Mouse (Mus musculus) CH12.LX (cell line): ENCODE data around the gene Ica1l. TPM values are rescaled to one million over a fixed set of nuclear protein-coding genes. Genes with fewer than 3 reads are reported as not detected.

ENCODE experiments used
- DNase-seq: peaks from one replicate; pipeline ENCODE4 v3.0.0-alpha.2; 2013; ENCODE audit errors: extremely low read depth
- H3K27ac ChIP-seq: 2 replicates; pipeline ENCODE4 v1.5.1; 2012; ENCODE audit warnings: low read depth, mild to moderate bottlenecking, control low read depth, moderate library complexity; ENCODE audit not compliant: insufficient read depth
- H3K27me3 ChIP-seq: replicated peaks from 2 replicates; pipeline ENCODE3; 2012; ENCODE audit warnings: inconsistent platforms
- H3K36me3 ChIP-seq, 2 experiments: replicated peaks in 1 of 2; 2 replicates each; pipeline versions ENCODE3 to v1.6.1; 2012; ENCODE audit warnings: inconsistent platforms in 1 of 2, low read length in 1 of 2, mild to moderate bottlenecking in 1 of 2, mixed read lengths in 1 of 2, moderate library complexity in 1 of 2; ENCODE audit not compliant: control insufficient read depth in 1 of 2, insufficient read depth in 1 of 2
- H3K4me1 ChIP-seq, 2 experiments: 2 replicates each; pipeline ENCODE4 v1.6.1; 2012; ENCODE audit warnings: inconsistent platforms in 1 of 2, moderate library complexity in 1 of 2; ENCODE audit not compliant: insufficient read depth in 2 of 2, control insufficient read depth in 1 of 2
- H3K4me2 ChIP-seq: 2 replicates; pipeline ENCODE4 v1.6.1; 2012; ENCODE audit warnings: low read depth, mild to moderate bottlenecking, control low read depth; ENCODE audit not compliant: poor library complexity, insufficient read depth, severe bottlenecking
- H3K4me3 ChIP-seq, 3 experiments: fragments of 150-350 bp in 1 of 3; sonication (generic) in 1 of 3; replicated peaks in 1 of 3; 2 replicates each; pipeline versions ENCODE3 to v1.5.1; 2011 to 2012; ENCODE audit warnings: low read depth in 2 of 3, low read length in 2 of 3, mild to moderate bottlenecking in 2 of 3, moderate library complexity in 2 of 3, control low read depth in 1 of 3, improper control_type of control experiment in 1 of 3, inconsistent platforms in 1 of 3, mixed read lengths in 1 of 3; ENCODE audit not compliant: poor library complexity in 1 of 3
- H3K79me2 ChIP-seq: replicated peaks from 2 replicates; pipeline ENCODE4 v1.6.1; 2012; ENCODE audit warnings: mild to moderate bottlenecking, moderate library complexity; ENCODE audit not compliant: control insufficient read depth, poor library complexity, insufficient read depth, severe bottlenecking; ENCODE audit errors: extremely low read depth
- H3K9ac ChIP-seq: 2 replicates; pipeline ENCODE4 v1.6.1; 2012; ENCODE audit warnings: low read depth, mild to moderate bottlenecking, control low read depth, moderate library complexity; ENCODE audit not compliant: insufficient read depth
- H3K9me3 ChIP-seq: replicated peaks from 2 replicates; pipeline ENCODE3; 2012; ENCODE audit warnings: low read length, inconsistent platforms, mixed read lengths
- BHLHE40 ChIP-seq: IDR thresholded peaks from 2 replicates; pipeline ENCODE4 v1.6.1; 2011; ENCODE audit warnings: mild to moderate bottlenecking, low read depth, low read length, improper control_type of control experiment
- CHD1 ChIP-seq: IDR thresholded peaks from 2 replicates; pipeline ENCODE4 v1.6.1; 2012; ENCODE audit warnings: low read depth, low read length, improper control_type of control experiment, inconsistent platforms
- CHD2 ChIP-seq: IDR thresholded peaks from 2 replicates; pipeline ENCODE4 v1.6.1; 2011; ENCODE audit warnings: low read length, improper control_type of control experiment
- CTCF ChIP-seq, 2 experiments: IDR thresholded peaks in 1 of 2; conservative IDR thresholded peaks in 1 of 2; 2 replicates each; pipeline ENCODE4 v1.5.1; 2011 to 2012; ENCODE audit warnings: low read depth in 2 of 2, low read length in 2 of 2, improper control_type of control experiment in 1 of 2, inconsistent platforms in 1 of 2, mild to moderate bottlenecking in 1 of 2, moderate library complexity in 1 of 2
- IRF4 ChIP-seq: IDR thresholded peaks from 2 replicates; pipeline ENCODE4 v1.6.1; 2014; ENCODE audit warnings: low read depth, mild to moderate bottlenecking, inconsistent platforms, low read length, improper control_type of control experiment
- MAX ChIP-seq: IDR thresholded peaks from 2 replicates; pipeline ENCODE4 v1.6.1; 2011; ENCODE audit warnings: low read length, improper control_type of control experiment
- MEF2A ChIP-seq: IDR thresholded peaks from 2 replicates; pipeline ENCODE4 v1.6.1; 2014; ENCODE audit warnings: low read depth, mild to moderate bottlenecking, inconsistent platforms, low read length, improper control_type of control experiment, borderline replicate concordance
- MXI1 ChIP-seq: IDR thresholded peaks from 2 replicates; pipeline ENCODE4 v1.6.1; 2011; ENCODE audit warnings: mild to moderate bottlenecking, low read depth, low read length, improper control_type of control experiment
- MYC ChIP-seq: IDR thresholded peaks from 2 replicates; pipeline ENCODE4 v1.6.1; 2011; ENCODE audit warnings: low read depth, mild to moderate bottlenecking, improper control_type of control experiment, low read length
- NRF1 ChIP-seq: IDR thresholded peaks from 2 replicates; pipeline ENCODE4 v1.6.1; 2014; ENCODE audit warnings: low read depth, mild to moderate bottlenecking, inconsistent platforms, low read length, improper control_type of control experiment, moderate library complexity
- POLR2A ChIP-seq: IDR thresholded peaks from 2 replicates; pipeline ENCODE4 v1.6.1; 2011; ENCODE audit warnings: low read depth, mild to moderate bottlenecking, improper control_type of control experiment, low read length
- POLR2AphosphoS2 ChIP-seq: IDR thresholded peaks from 2 replicates; pipeline ENCODE4 v1.6.1; 2011; ENCODE audit warnings: low read depth, low read length, improper control_type of control experiment
- RAD21 ChIP-seq: IDR thresholded peaks from 2 replicates; pipeline ENCODE4 v1.6.1; 2011; ENCODE audit warnings: low read depth, mild to moderate bottlenecking, low read length, improper control_type of control experiment, moderate library complexity
- SIN3A ChIP-seq: IDR thresholded peaks from 2 replicates; pipeline ENCODE4 v1.6.1; 2012; ENCODE audit warnings: low read length, improper control_type of control experiment, inconsistent platforms
- SMC3 ChIP-seq: IDR thresholded peaks from 2 replicates; pipeline ENCODE4 v1.6.1; 2011; ENCODE audit warnings: low read depth, low read length, improper control_type of control experiment
- TCF12 ChIP-seq: IDR thresholded peaks from 2 replicates; pipeline ENCODE4 v1.6.1; 2014; ENCODE audit warnings: low read depth, mild to moderate bottlenecking, inconsistent platforms, low read length, improper control_type of control experiment
- UBTF ChIP-seq: IDR thresholded peaks from 2 replicates; pipeline ENCODE4 v1.6.1; 2012; ENCODE audit warnings: low read depth, mild to moderate bottlenecking, inconsistent platforms, low read length, improper control_type of control experiment, moderate library complexity
- USF1 ChIP-seq: IDR thresholded peaks from 2 replicates; pipeline ENCODE4 v1.6.1; 2014; ENCODE audit warnings: low read depth, mild to moderate bottlenecking, inconsistent platforms, low read length, improper control_type of control experiment
- USF2 ChIP-seq: conservative IDR thresholded peaks from 2 replicates; pipeline ENCODE4 v1.6.1; 2011; ENCODE audit warnings: low read depth, low read length, improper control_type of control experiment
- ZC3H11A ChIP-seq: IDR thresholded peaks from 2 replicates; pipeline ENCODE4 v1.6.1; 2012; ENCODE audit warnings: low read depth, mild to moderate bottlenecking, inconsistent platforms, low read length, improper control_type of control experiment
- ZMIZ1 ChIP-seq: IDR thresholded peaks from 2 replicates; pipeline ENCODE4 v1.6.1; 2012; ENCODE audit warnings: low read depth, mild to moderate bottlenecking, inconsistent platforms, low read length, improper control_type of control experiment
- dilution Hi-C: fragments of 300-500 bp; cut with MboI; formaldehyde crosslinking; loops from 2 replicates; pipeline ENCODE4 v1.14.3; 2020; ENCODE audit warnings: low sequenced_read_pairs; ENCODE audit not compliant: extremely low pct_unique_long_range_greater_than_20kb, extremely low pct_ligation_motif_present
- in situ Hi-C: fragments of 300-500 bp; cut with MboI; formaldehyde crosslinking; loops from 3 replicates; pipeline ENCODE4 v1.14.3; 2019; ENCODE audit warnings: low sequenced_read_pairs, low pct_ligation_motif_present, low pct_unique_long_range_greater_than_20kb, mixed read lengths
- polyA plus RNA-seq: library from polyadenylated mRNA; unstranded; fragments of >175 nt; gene quantifications from 2 replicates; pipeline ENCODE4 v1.2.1, GENCODE M21; 2012; ENCODE audit warnings: low read depth; ENCODE audit not compliant: insufficient read length
- total RNA-seq, 2 experiments: library from RNA; depleted of rRNA; stranded (reverse); fragments of 300-350 nt in 1 of 2; fragments of >200 nt in 1 of 2; gene quantifications; 2 replicates each; pipeline ENCODE4 v1.2.3; 2012 to 2014

The Ica1l gene
- total and polyA plus RNA-seq, 3 experiments: 2.2 to 6.0 (median 5.0) TPM

DNA sequence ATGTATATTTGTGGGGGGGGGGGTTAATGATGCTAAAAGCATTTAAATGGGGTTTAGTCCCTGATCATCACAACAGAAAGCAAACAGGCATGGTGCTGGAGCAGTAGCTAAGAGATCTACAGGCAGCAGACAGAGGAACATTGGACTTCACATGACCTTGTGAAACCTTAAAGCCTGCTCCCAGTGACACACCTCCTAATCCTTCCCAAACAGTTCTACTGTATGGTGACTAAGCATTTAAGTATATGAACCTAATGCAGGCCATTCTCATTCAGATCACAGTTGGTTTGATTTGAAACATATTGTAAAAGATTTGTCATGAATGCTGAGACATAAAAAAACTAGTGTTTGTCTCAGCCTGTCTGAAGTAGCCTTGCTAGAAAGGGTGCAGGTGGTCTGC is 56.4 kb downstream of the Ica1l start:
- dilution Hi-C loops: no loop called here
- Histone ChIP-seq H3K4me1 (0 out of 4 replicates have a peak, but pooled peaks cover 0 to 2% of the 10 kb centered on the region in 2 experiments), H3K27ac (no peak overlapping the region), H3K79me2 (no peaks in the 10 kb centered on the region), H3K4me2 (no peak overlapping the region), H3K27me3 (no peaks in the 10 kb centered on the region), H3K36me3 (peaks cover 4 to 58% of the 10 kb centered on the region in 2 experiments), H3K4me3 (no peak overlapping the region), H3K9me3 (peaks cover 3% of the 10 kb centered on the region), H3K9ac (no peak overlapping the region)
- in situ Hi-C loops: loop anchor here (10.0 to 25.0 kb wide), 2 partner anchors 92 to 224 kb away; partner anchors contain the start of gene Bmpr2
- TF ChIP-seq USF2 (no peak), POLR2A (no peak), MAX (no peak), TCF12 (no peak), POLR2AphosphoS2 (no peak), IRF4 (no peak)
- no peak for DNase-seq

GRCm38 (mm10) chr1:59967291-59967690 is 75.7 kb downstream of the Ica1l start:
- Histone ChIP-seq H3K4me2 (no peak overlapping the region), H3K79me2 (no peaks in the 10 kb centered on the region)
- dilution Hi-C loops: no loop called here
- TF ChIP-seq SMC3 (peak; percentile 66), RAD21 (peak; percentile 35), CTCF (conservative IDR thresholded peaks at IDR 0.05 in 1 of 2, IDR thresholded peaks at IDR 0.05 in 1 of 2; ENCODE audit: low read depth in 2 of 2, low read length in 2 of 2) (peak in 1 of 2 experiments; percentile 56; a peak in 2 of 4 replicates), MEF2A (no peak), CHD1 (no peak)
- TF ChIP-seq, all 38 proteins: peak for 3
- peak; percentile 24 for DNase-seq
- no peaks in the 10 kb centered on the region for H3K27me3 ChIP-seq
- H3K4me3 ChIP-seq: no peak overlapping the region
- in situ Hi-C loops: no loop called here
- no peak overlapping the region for H3K27ac ChIP-seq
- peaks cover 0 to 40% of the 10 kb centered on the region in 2 experiments for H3K36me3 ChIP-seq
- no peak overlapping the region for H3K9ac ChIP-seq
- H3K9me3 ChIP-seq: no peaks in the 10 kb centered on the region
- no peaks in the 10 kb centered on the region for H3K4me1 ChIP-seq

DNA sequence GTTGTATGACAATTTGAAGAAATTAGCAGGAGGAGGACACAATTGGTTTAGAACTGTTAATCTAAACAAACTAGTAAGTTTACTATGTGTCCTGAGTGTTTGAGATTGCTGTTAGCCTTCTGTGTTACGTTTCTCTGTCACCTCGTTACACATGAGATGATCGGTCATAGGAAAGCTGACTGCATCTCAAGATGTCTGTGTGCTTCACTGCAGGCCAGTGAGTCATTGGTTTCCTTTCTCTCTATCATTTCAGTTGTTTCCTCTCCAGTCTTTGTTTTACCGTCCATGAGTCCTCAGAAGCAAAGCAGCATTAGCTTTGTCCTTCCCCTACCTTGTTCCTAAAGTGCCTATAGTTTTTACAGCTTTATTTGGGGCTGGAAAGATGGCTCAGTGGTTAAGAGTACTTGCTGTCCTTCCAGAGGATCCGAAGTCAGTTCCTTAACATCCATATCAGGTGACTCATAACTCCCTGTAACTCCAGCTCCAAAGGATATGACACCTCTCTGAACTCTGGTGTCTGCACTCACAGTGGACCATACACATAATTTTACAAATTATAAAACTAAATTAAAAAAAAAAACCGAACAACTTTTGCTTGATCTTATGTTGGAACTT is 76.7 kb downstream of the Ica1l start:
- H3K9ac ChIP-seq: no peak overlapping the region
- no peak overlapping the region for H3K27ac ChIP-seq
- H3K36me3 ChIP-seq: peaks cover 0 to 37% of the 10 kb centered on the region in 2 experiments
- H3K9me3 ChIP-seq: no peaks in the 10 kb centered on the region
- in situ Hi-C loops: no loop called here
- no peaks in the 10 kb centered on the region for H3K27me3 ChIP-seq
- no peak for DNase-seq
- TF ChIP-seq SIN3A (no peak), CHD2 (no peak), MYC (no peak), ZMIZ1 (no peak), USF1 (no peak), NRF1 (no peak), MXI1 (no peak), UBTF (no peak), BHLHE40 (no peak), CHD1 (no peak), USF2 (no peak), MEF2A (no peak), MAX (no peak), ZC3H11A (no peak)
- TF ChIP-seq, all 38 proteins: peak for 0
- Histone ChIP-seq H3K4me3 (no peak overlapping the region), H3K4me1 (no peaks in the 10 kb centered on the region), H3K79me2 (no peaks in the 10 kb centered on the region), H3K4me2 (no peak overlapping the region)
- dilution Hi-C loops: no loop called here
